Mouse (Mus musculus) erythroblast, embryonic 14.5 days (primary cell): Measurements from ENCODE around the gene Tbc1d16.

Experiments
- GATA1 ChIP-seq: IDR thresholded peaks from 2 replicates; pipeline ENCODE4 v1.6.1; 2012; ENCODE audit warnings: low read length, inconsistent platforms, mixed read lengths
- TAL1 ChIP-seq: IDR thresholded peaks from 3 replicates; pipeline ENCODE4 v1.6.1; 2012; ENCODE audit warnings: low read length, inconsistent platforms, mixed read lengths

- TF ChIP-seq TAL1 (no peak), GATA1 (no peak)
Observed at GRCm38 (mm10) chr11:119124536-119124935, 103.8 kb downstream of the Tbc1d16 start.
